Mouse (Mus musculus): Measurements from ENCODE around the gene Nlrc5. TPM values are rescaled to one million over a fixed set of nuclear protein-coding genes. Genes with fewer than 3 reads are reported as not detected.

Gene Nlrc5
- polyA plus RNA-seq, 1 experiment: 3.4 TPM

DNA sequence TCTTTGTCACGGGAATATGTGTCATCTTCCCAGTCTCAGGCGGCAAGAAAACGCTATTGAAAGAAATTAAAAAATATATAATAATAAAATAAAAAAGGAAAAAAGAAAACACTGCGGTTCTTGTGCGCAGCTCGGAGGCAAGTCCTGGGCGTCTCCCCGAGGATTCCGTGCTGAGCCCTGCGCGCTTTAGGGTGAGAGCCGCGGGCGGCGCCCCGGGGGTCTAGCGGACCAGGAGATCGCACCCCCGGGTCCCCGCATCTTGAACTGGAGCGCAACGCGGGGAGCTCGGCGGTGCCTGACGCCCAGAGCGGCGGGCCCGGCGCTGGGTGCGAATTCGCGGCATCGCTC lies 98.3 kb downstream of the Nlrc5 start:
- Histone ChIP-seq H3K27me3 (replicated peaks) (peaks cover 83% of the 10 kb centered on the region), H3K9me3 (peaks cover 4% of the 10 kb centered on the region; the same call in 1 of the 2 replicates), H3K4me1 (peaks cover 52% of the 10 kb centered on the region), H3K36me3 (replicated peaks; ENCODE audit: low read length) (no peaks in the 10 kb centered on the region), H3K4me3 (replicated peaks) (peak overlapping the region; percentile 93)
- TF ChIP-seq FLI1 (IDR thresholded peaks at IDR 0.05; ENCODE audit: low read length) (no peak), GATA1 (IDR thresholded peaks at IDR 0.05; ENCODE audit: borderline replicate concordance, low read length) (no peak)

DNA sequence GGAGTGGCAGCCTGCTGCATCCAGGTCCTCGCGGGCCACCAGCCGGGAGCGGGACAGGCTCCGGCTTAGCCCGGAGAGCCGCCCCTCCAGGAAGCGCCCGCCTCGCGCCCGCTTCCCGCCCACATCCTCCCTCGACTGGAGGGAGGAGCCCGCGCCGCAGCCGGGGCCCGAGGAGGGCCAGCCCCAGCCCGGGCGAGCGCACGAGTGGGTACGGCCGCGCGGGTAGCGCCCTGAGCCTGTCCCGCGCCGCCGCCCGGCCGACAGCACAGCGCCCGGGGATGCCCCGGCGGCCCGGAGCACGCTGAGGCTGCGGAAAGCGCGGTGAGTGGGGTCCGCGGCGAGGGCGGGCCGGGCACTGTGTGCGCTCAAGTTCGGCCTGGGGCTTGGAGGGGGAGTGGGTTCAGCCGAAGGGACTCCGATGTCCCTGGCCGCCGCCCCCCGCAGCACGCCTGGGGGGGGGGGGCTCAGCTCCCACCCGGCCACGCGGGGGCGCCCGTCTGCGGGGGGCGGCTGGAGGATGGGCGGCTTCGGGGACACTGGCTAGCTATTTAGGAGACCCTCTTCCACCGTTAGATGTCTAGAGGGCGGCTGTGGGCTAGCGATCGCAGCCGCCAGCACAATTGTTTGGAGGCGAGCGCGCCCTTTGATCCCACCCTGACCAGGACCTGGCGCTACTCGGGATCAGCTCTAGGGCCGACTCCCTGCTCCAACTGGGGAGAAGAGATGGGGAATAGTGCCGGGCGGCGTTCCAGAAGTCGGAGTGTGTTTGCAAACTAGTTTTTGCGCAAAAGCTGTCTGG lies 98.9 kb downstream of the Nlrc5 start, which contains the start of gene Cpne2:
TSS of gene Cpne2 (plus strand) at position 118 of the 799 bp plus-strand sequence.
- peak within 1 kb of the TSS; percentile 93 for H3K4me3 ChIP-seq (replicated peaks)
- peaks cover 85% of the 10 kb centered on the region for H3K27me3 ChIP-seq (replicated peaks)
- H3K9me3 ChIP-seq: peaks cover 4% of the 10 kb centered on the region; the same call in 1 of the 2 replicates
- peaks cover 53% of the 10 kb centered on the region for H3K4me1 ChIP-seq
- H3K36me3 ChIP-seq (replicated peaks; ENCODE audit: low read length): no peaks in the 10 kb centered on the region
- TF ChIP-seq FLI1 (IDR thresholded peaks at IDR 0.05; ENCODE audit: low read length): no peak
- TF ChIP-seq GATA1 (IDR thresholded peaks at IDR 0.05; ENCODE audit: borderline replicate concordance, low read length): no peak

- no peak for TF ChIP-seq FLI1 (IDR thresholded peaks at IDR 0.05; ENCODE audit: low read length)
- no peak for TF ChIP-seq GATA1 (IDR thresholded peaks at IDR 0.05; ENCODE audit: borderline replicate concordance, low read length)
- no peak overlapping the region for H3K4me3 ChIP-seq (replicated peaks)
- H3K9me3 ChIP-seq: peaks cover 4% of the 10 kb centered on the region; the same call in 1 of the 2 replicates
- H3K27me3 ChIP-seq (replicated peaks): peaks cover 90% of the 10 kb centered on the region
- peaks cover 48% of the 10 kb centered on the region for H3K4me1 ChIP-seq
- no peaks in the 10 kb centered on the region for H3K36me3 ChIP-seq (replicated peaks; ENCODE audit: low read length)
Measured at GRCm38 (mm10) chr8:94534612-94535011, 100.5 kb downstream of the Nlrc5 start.

- no peaks in the 10 kb centered on the region for H3K36me3 ChIP-seq (replicated peaks; ENCODE audit: low read length)
- peaks cover 44% of the 10 kb centered on the region for H3K4me1 ChIP-seq
- H3K4me3 ChIP-seq (replicated peaks): no peak overlapping the region
- peaks cover 85% of the 10 kb centered on the region for H3K27me3 ChIP-seq (replicated peaks)
- no peak for TF ChIP-seq FLI1 (IDR thresholded peaks at IDR 0.05; ENCODE audit: low read length)
- no peak for TF ChIP-seq GATA1 (IDR thresholded peaks at IDR 0.05; ENCODE audit: borderline replicate concordance, low read length)
- H3K9me3 ChIP-seq: peaks cover 4% of the 10 kb centered on the region; the same call in 1 of the 2 replicates
Measured at GRCm38 (mm10) chr8:94535631-94536030, 101.5 kb downstream of the Nlrc5 start.

- Histone ChIP-seq H3K4me1 (peaks cover 48% of the 10 kb centered on the region), H3K27me3 (replicated peaks) (peaks cover 79% of the 10 kb centered on the region), H3K9me3 (no peaks in the 10 kb centered on the region), H3K36me3 (replicated peaks; ENCODE audit: low read length) (no peaks in the 10 kb centered on the region), H3K4me3 (replicated peaks) (no peak overlapping the region)
- no peak for TF ChIP-seq GATA1 (IDR thresholded peaks at IDR 0.05; ENCODE audit: borderline replicate concordance, low read length)
- TF ChIP-seq FLI1 (IDR thresholded peaks at IDR 0.05; ENCODE audit: low read length): no peak
Measured at GRCm38 (mm10) chr8:94537456-94537855, 103.3 kb downstream of the Nlrc5 start.

DNA sequence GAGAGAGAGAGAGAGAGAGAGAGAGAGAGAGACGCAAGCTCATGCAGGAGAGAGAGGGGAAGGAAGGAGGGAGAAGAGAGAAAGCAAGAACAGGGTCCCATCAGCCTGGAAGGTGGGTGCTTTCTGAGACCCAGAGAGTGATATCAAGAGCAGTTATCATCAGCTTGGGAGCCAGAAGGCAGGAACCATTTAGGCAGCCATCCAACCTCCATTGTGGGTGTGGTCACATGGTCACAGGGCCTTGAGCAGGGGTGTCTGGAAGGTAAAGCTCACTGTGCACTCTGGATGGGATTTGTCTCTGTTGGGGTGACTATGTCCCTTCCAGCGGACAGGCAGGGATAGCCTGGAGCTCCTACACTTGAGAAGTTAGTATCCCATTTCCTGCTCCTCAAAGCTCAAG lies 105.9 kb downstream of the Nlrc5 start:
- H3K27me3 ChIP-seq (replicated peaks): peaks cover 74% of the 10 kb centered on the region
- no peaks in the 10 kb centered on the region for H3K9me3 ChIP-seq
- TF ChIP-seq GATA1 (IDR thresholded peaks at IDR 0.05; ENCODE audit: borderline replicate concordance, low read length): no peak
- no peak for TF ChIP-seq FLI1 (IDR thresholded peaks at IDR 0.05; ENCODE audit: low read length)
- peaks cover 31% of the 10 kb centered on the region for H3K4me1 ChIP-seq
- H3K36me3 ChIP-seq (replicated peaks; ENCODE audit: low read length): no peaks in the 10 kb centered on the region
- no peak overlapping the region for H3K4me3 ChIP-seq (replicated peaks)

GRCm38 (mm10) chr8:94540889-94541795 lies 107.0 kb downstream of the Nlrc5 start:
- H3K27me3 ChIP-seq (replicated peaks): peaks cover 72% of the 10 kb centered on the region
- no peak overlapping the region for H3K4me3 ChIP-seq (replicated peaks)
- no peaks in the 10 kb centered on the region for H3K36me3 ChIP-seq (replicated peaks; ENCODE audit: low read length)
- H3K4me1 ChIP-seq: peaks cover 25% of the 10 kb centered on the region
- no peaks in the 10 kb centered on the region for H3K9me3 ChIP-seq
- TF ChIP-seq FLI1 (IDR thresholded peaks at IDR 0.05; ENCODE audit: low read length) (no peak), GATA1 (IDR thresholded peaks at IDR 0.05; ENCODE audit: borderline replicate concordance, low read length) (no peak)

GRCm38 (mm10) chr8:94543981-94544380 lies 109.8 kb downstream of the Nlrc5 start:
- peaks cover 19% of the 10 kb centered on the region for H3K4me1 ChIP-seq
- TF ChIP-seq FLI1 (IDR thresholded peaks at IDR 0.05; ENCODE audit: low read length) (no peak), GATA1 (IDR thresholded peaks at IDR 0.05; ENCODE audit: borderline replicate concordance, low read length) (no peak)
- H3K27me3 ChIP-seq (replicated peaks): peaks cover 67% of the 10 kb centered on the region
- H3K9me3 ChIP-seq: no peaks in the 10 kb centered on the region
- H3K36me3 ChIP-seq (replicated peaks; ENCODE audit: low read length): no peaks in the 10 kb centered on the region
- no peak overlapping the region for H3K4me3 ChIP-seq (replicated peaks)

DNA sequence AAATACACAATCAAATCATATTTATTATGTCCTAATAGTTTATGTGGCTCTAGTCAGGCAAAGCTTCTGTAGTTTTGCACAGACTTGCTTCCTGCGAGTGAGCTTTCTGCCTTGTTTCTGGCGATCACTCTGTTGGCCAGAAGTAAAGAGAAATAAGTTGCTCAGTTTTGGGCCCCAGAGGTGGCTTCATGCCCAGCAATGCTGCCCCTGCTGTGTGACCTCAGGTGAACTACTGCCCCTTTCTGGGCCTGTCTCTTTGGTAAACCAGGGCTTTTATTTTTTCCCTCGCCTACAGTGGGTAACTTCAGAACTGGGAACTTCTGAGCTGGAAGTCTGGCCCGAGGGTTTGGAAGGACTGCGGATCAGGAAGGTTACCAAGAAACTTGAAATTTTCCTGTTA lies 114.9 kb downstream of the Nlrc5 start:
- Histone ChIP-seq H3K4me1 (peaks cover 46% of the 10 kb centered on the region), H3K9me3 (no peaks in the 10 kb centered on the region), H3K27me3 (replicated peaks) (peaks cover 59% of the 10 kb centered on the region), H3K36me3 (replicated peaks; ENCODE audit: low read length) (no peaks in the 10 kb centered on the region), H3K4me3 (replicated peaks) (no peak overlapping the region)
- TF ChIP-seq FLI1 (IDR thresholded peaks at IDR 0.05; ENCODE audit: low read length) (no peak), GATA1 (IDR thresholded peaks at IDR 0.05; ENCODE audit: borderline replicate concordance, low read length) (no peak)

Measured in megakaryocyte, embryonic 14.5 days (primary cell).